Mouse (Mus musculus): ENCODE data around the gene Agbl4. TPM values are rescaled to one million over a fixed set of nuclear protein-coding genes. Genes with fewer than 3 reads are reported as not detected.

The Agbl4 gene
- polyA plus RNA-seq, 1 experiment from 2014 or later = 0.16 TPM

GRCm38 (mm10) chr4:111432417-111432816, 1035.0 kb downstream of the Agbl4 start:
- Histone ChIP-seq H3K27me3 (replicated peaks; ENCODE audit: control insufficient read depth, insufficient read depth, low read length) (no peaks in the 10 kb centered on the region), H3K9ac (ENCODE audit: low read depth, low read length) (no peak overlapping the region), H3K36me3 (ENCODE audit: control insufficient read depth, insufficient read depth, low read length) (peaks cover 4% of the 10 kb centered on the region; the same call in 1 of the 2 replicates), H3K4me1 (ENCODE audit: control insufficient read depth, insufficient read depth, low read length) (no peaks in the 10 kb centered on the region; the same call in 1 of the 2 replicates), H3K4me2 (ENCODE audit: low read depth, low read length) (no peak overlapping the region), H3K9me3 (ENCODE audit: control insufficient read depth, low read length) (no peaks in the 10 kb centered on the region), H3K27ac (ENCODE audit: low read length) (no peak overlapping the region), H3K4me3 (ENCODE audit: low read length) (no peak overlapping the region)
- ATAC-seq = no peak
- 71% methylated on average over 5 of the region's 5 CpGs for WGBS

- Histone ChIP-seq H3K9ac (ENCODE audit: low read depth, low read length) (no peak overlapping the region), H3K4me3 (ENCODE audit: low read length) (no peak overlapping the region), H3K4me2 (ENCODE audit: low read depth, low read length) (no peak overlapping the region), H3K36me3 (ENCODE audit: control insufficient read depth, insufficient read depth, low read length) (peaks cover 3% of the 10 kb centered on the region; the same call in 1 of the 2 replicates), H3K9me3 (ENCODE audit: control insufficient read depth, low read length) (no peaks in the 10 kb centered on the region), H3K27me3 (replicated peaks; ENCODE audit: control insufficient read depth, insufficient read depth, low read length) (no peaks in the 10 kb centered on the region), H3K27ac (ENCODE audit: low read length) (no peak overlapping the region), H3K4me1 (ENCODE audit: control insufficient read depth, insufficient read depth, low read length) (no peaks in the 10 kb centered on the region)
- 86% methylated on average over 1 of the region's 1 CpGs for WGBS
- ATAC-seq = no peak
These were observed 1044.2 kb downstream of the Agbl4 start for GRCm38 (mm10) chr4:111441709-111442108.

- no peak overlapping the region for H3K27ac ChIP-seq (ENCODE audit: low read length)
- no peaks in the 10 kb centered on the region for H3K27me3 ChIP-seq (replicated peaks; ENCODE audit: control insufficient read depth, insufficient read depth, low read length)
- H3K4me3 ChIP-seq (ENCODE audit: low read length) = no peak overlapping the region
- H3K4me1 ChIP-seq (ENCODE audit: control insufficient read depth, insufficient read depth, low read length) = no peaks in the 10 kb centered on the region
- WGBS = 74% methylated on average over 1 of the region's 1 CpGs
- H3K9me3 ChIP-seq (ENCODE audit: control insufficient read depth, low read length) = no peaks in the 10 kb centered on the region
- H3K9ac ChIP-seq (ENCODE audit: low read depth, low read length) = no peak overlapping the region
- no peak for ATAC-seq
- peaks cover 3% of the 10 kb centered on the region; the same call in 1 of the 2 replicates for H3K36me3 ChIP-seq (ENCODE audit: control insufficient read depth, insufficient read depth, low read length)
- H3K4me2 ChIP-seq (ENCODE audit: low read depth, low read length) = no peak overlapping the region
These were observed 1045.2 kb downstream of the Agbl4 start for GRCm38 (mm10) chr4:111442435-111443238.

GRCm38 (mm10) chr4:111443906-111444615, 1046.6 kb downstream of the Agbl4 start:
- Histone ChIP-seq H3K9me3 (ENCODE audit: control insufficient read depth, low read length) (no peaks in the 10 kb centered on the region), H3K4me2 (ENCODE audit: low read depth, low read length) (no peak overlapping the region), H3K9ac (ENCODE audit: low read depth, low read length) (no peak overlapping the region), H3K27me3 (replicated peaks; ENCODE audit: control insufficient read depth, insufficient read depth, low read length) (no peaks in the 10 kb centered on the region), H3K4me3 (ENCODE audit: low read length) (no peak overlapping the region), H3K36me3 (ENCODE audit: control insufficient read depth, insufficient read depth, low read length) (peaks cover 3% of the 10 kb centered on the region; the same call in 1 of the 2 replicates), H3K27ac (ENCODE audit: low read length) (no peak overlapping the region), H3K4me1 (ENCODE audit: control insufficient read depth, insufficient read depth, low read length) (no peaks in the 10 kb centered on the region)
- 80% methylated on average over 10 of the region's 10 CpGs for WGBS
- ATAC-seq = no peak

- WGBS = 62% methylated on average over 1 of the region's 1 CpGs
- Histone ChIP-seq H3K9me3 (ENCODE audit: control insufficient read depth, low read length) (no peaks in the 10 kb centered on the region), H3K4me2 (ENCODE audit: low read depth, low read length) (no peak overlapping the region), H3K9ac (ENCODE audit: low read depth, low read length) (no peak overlapping the region), H3K4me3 (ENCODE audit: low read length) (no peak overlapping the region), H3K4me1 (ENCODE audit: control insufficient read depth, insufficient read depth, low read length) (0 out of 2 replicates have a peak, but pooled peaks cover 3% of the 10 kb centered on the region), H3K27ac (ENCODE audit: low read length) (no peak overlapping the region), H3K27me3 (replicated peaks; ENCODE audit: control insufficient read depth, insufficient read depth, low read length) (no peaks in the 10 kb centered on the region), H3K36me3 (ENCODE audit: control insufficient read depth, insufficient read depth, low read length) (peaks cover 3% of the 10 kb centered on the region; the same call in 1 of the 2 replicates)
- no peak for ATAC-seq
These were observed 1047.2 kb downstream of the Agbl4 start for GRCm38 (mm10) chr4:111444616-111445160.

GRCm38 (mm10) chr4:111447918-111448317, 1050.5 kb downstream of the Agbl4 start:
- Histone ChIP-seq H3K9ac (ENCODE audit: low read depth, low read length) (no peak overlapping the region), H3K36me3 (ENCODE audit: control insufficient read depth, insufficient read depth, low read length) (peaks cover 4% of the 10 kb centered on the region; the same call in 1 of the 2 replicates), H3K4me3 (ENCODE audit: low read length) (no peak overlapping the region), H3K27ac (ENCODE audit: low read length) (no peak overlapping the region), H3K4me1 (ENCODE audit: control insufficient read depth, insufficient read depth, low read length) (0 out of 2 replicates have a peak, but pooled peaks cover 3% of the 10 kb centered on the region), H3K4me2 (ENCODE audit: low read depth, low read length) (no peak overlapping the region), H3K27me3 (replicated peaks; ENCODE audit: control insufficient read depth, insufficient read depth, low read length) (no peaks in the 10 kb centered on the region), H3K9me3 (ENCODE audit: control insufficient read depth, low read length) (no peaks in the 10 kb centered on the region)
- WGBS = 73% methylated on average over 3 of the region's 3 CpGs
- no peak for ATAC-seq

GRCm38 (mm10) chr4:111448586-111448985, 1051.1 kb downstream of the Agbl4 start:
- Histone ChIP-seq H3K4me3 (ENCODE audit: low read length) (no peak overlapping the region), H3K4me2 (ENCODE audit: low read depth, low read length) (no peak overlapping the region), H3K9me3 (ENCODE audit: control insufficient read depth, low read length) (no peaks in the 10 kb centered on the region), H3K27ac (ENCODE audit: low read length) (no peak overlapping the region), H3K9ac (ENCODE audit: low read depth, low read length) (no peak overlapping the region), H3K36me3 (ENCODE audit: control insufficient read depth, insufficient read depth, low read length) (peaks cover 4% of the 10 kb centered on the region; the same call in 1 of the 2 replicates), H3K4me1 (ENCODE audit: control insufficient read depth, insufficient read depth, low read length) (0 out of 2 replicates have a peak, but pooled peaks cover 3% of the 10 kb centered on the region), H3K27me3 (replicated peaks; ENCODE audit: control insufficient read depth, insufficient read depth, low read length) (no peaks in the 10 kb centered on the region)
- no peak for ATAC-seq
- 97% methylated on average over 4 of the region's 4 CpGs for WGBS

- Histone ChIP-seq H3K27me3 (replicated peaks; ENCODE audit: control insufficient read depth, insufficient read depth, low read length) (no peaks in the 10 kb centered on the region), H3K27ac (ENCODE audit: low read length) (peak overlapping the region; percentile 14; the same call in 1 of the 2 replicates), H3K4me2 (ENCODE audit: low read depth, low read length) (no peak overlapping the region), H3K9ac (ENCODE audit: low read depth, low read length) (no peak overlapping the region), H3K4me1 (ENCODE audit: control insufficient read depth, insufficient read depth, low read length) (0 out of 2 replicates have a peak, but pooled peaks cover 3% of the 10 kb centered on the region), H3K9me3 (ENCODE audit: control insufficient read depth, low read length) (no peaks in the 10 kb centered on the region), H3K36me3 (ENCODE audit: control insufficient read depth, insufficient read depth, low read length) (peaks cover 4% of the 10 kb centered on the region; the same call in 1 of the 2 replicates), H3K4me3 (ENCODE audit: low read length) (no peak overlapping the region)
- WGBS = 57% methylated on average over 7 of the region's 7 CpGs
- ATAC-seq = no peak
These were observed 1052.2 kb downstream of the Agbl4 start for GRCm38 (mm10) chr4:111449442-111450199.
